In genomic region chr13:92915948-92916710, GRCm38 (mm10) we compare ENCODE assay signal across 17 mouse cellular contexts.
DNase-seq lines count a peak whose midpoint lies in the region; ATAC-seq and TF ChIP-seq lines count a peak whose summit lies in the region.
"Had no signal": no experiment of that assay in that cellular context is flagged by ENCODE, and none has a peak within 500 bp of the region (broad histone marks: within the 10 kb centered on the region; RNA-seq: fewer than 3 reads in every experiment).

No protein-coding gene starts in this region.

- 84% methylated on average over 5 of the region's 5 CpGs for WGBS in forebrain, postnatal 0 days
- 93% methylated on average over 5 of the region's 5 CpGs for WGBS in forebrain, embryonic 14.5 days
- WGBS in heart, embryonic 15.5 days: 90% methylated on average over 5 of the region's 5 CpGs
- WGBS in midbrain, postnatal 0 days: 92% methylated on average over 5 of the region's 5 CpGs
- WGBS in midbrain, embryonic 15.5 days: 90% methylated on average over 5 of the region's 5 CpGs

- no peak overlapping the region for H3K9ac ChIP-seq in forebrain, postnatal 0 days
- no peak overlapping the region for H3K9ac ChIP-seq in forebrain, embryonic 14.5 days (ENCODE audit: low read length)
- H3K9ac ChIP-seq in heart, embryonic 15.5 days: no peak overlapping the region
- H3K9ac ChIP-seq in midbrain, postnatal 0 days (replicated peaks; ENCODE audit: low read length, poor library complexity, severe bottlenecking): no peak overlapping the region
- H3K9ac ChIP-seq in midbrain, embryonic 15.5 days: no peak overlapping the region
- H3K9ac ChIP-seq: forebrain, embryonic 12.5 days had no signal

- H3K4me1 ChIP-seq in forebrain, postnatal 0 days (ENCODE audit: insufficient read depth): no peaks in the 10 kb centered on the region
- no peaks in the 10 kb centered on the region for H3K4me1 ChIP-seq in forebrain, embryonic 14.5 days (ENCODE audit: control insufficient read depth, insufficient read depth, low read length)
- H3K4me1 ChIP-seq in heart, embryonic 15.5 days (replicated peaks): no peaks in the 10 kb centered on the region; the same call in 1 of the 2 replicates
- H3K4me1 ChIP-seq in midbrain, postnatal 0 days (ENCODE audit: insufficient read depth, low read length): no peaks in the 10 kb centered on the region
- H3K4me1 ChIP-seq in midbrain, embryonic 15.5 days: no peaks in the 10 kb centered on the region
- H3K4me1 ChIP-seq: forebrain, embryonic 12.5 days; midbrain, embryonic 10.5 days had no signal

- ATAC-seq in forebrain, postnatal 0 days: peak; percentile 48; the same call in 1 of the 2 replicates
- no peak for ATAC-seq in forebrain, embryonic 14.5 days
- ATAC-seq in heart, embryonic 15.5 days (replicated peaks; ENCODE audit: insufficient number of reproducible peaks, insufficient read depth, low FRiP score, low read depth): no peak
- ATAC-seq in midbrain, postnatal 0 days (ENCODE audit: low FRiP score): no peak
- ATAC-seq in midbrain, embryonic 15.5 days (replicated peaks): no peak

- H3K27me3 ChIP-seq in forebrain, postnatal 0 days (ENCODE audit: insufficient read depth, low read length): no peaks in the 10 kb centered on the region
- H3K27me3 ChIP-seq in forebrain, embryonic 14.5 days (replicated peaks; ENCODE audit: control insufficient read depth, insufficient read depth, low read length): no peaks in the 10 kb centered on the region
- H3K27me3 ChIP-seq in heart, embryonic 15.5 days: no peaks in the 10 kb centered on the region
- H3K27me3 ChIP-seq in midbrain, postnatal 0 days (ENCODE audit: insufficient read depth, low read length): no peaks in the 10 kb centered on the region
- no peaks in the 10 kb centered on the region for H3K27me3 ChIP-seq in midbrain, embryonic 15.5 days (replicated peaks)
- H3K27me3 ChIP-seq: forebrain, embryonic 12.5 days had no signal

- no peak overlapping the region for H3K4me2 ChIP-seq in forebrain, postnatal 0 days (ENCODE audit: low read depth)
- H3K4me2 ChIP-seq in forebrain, embryonic 14.5 days (ENCODE audit: low read length): no peak overlapping the region
- H3K4me2 ChIP-seq in heart, embryonic 15.5 days: no peak overlapping the region
- no peak overlapping the region for H3K4me2 ChIP-seq in midbrain, postnatal 0 days (ENCODE audit: low read depth, low read length, poor library complexity, severe bottlenecking)
- no peak overlapping the region for H3K4me2 ChIP-seq in midbrain, embryonic 15.5 days
- H3K4me2 ChIP-seq: forebrain, embryonic 12.5 days; liver, embryonic 11.5 days had no signal

- no peak for DNase-seq in forebrain, postnatal 0 days
- no peak for DNase-seq in forebrain, embryonic 14.5 days (ENCODE audit: low spot score)
- no peak for DNase-seq in heart, adult 18-20 months
- DNase-seq in midbrain, postnatal 0 days (ENCODE audit: low spot score): peak; percentile 9
- no peak for DNase-seq in kidney, adult 9 months
- DNase-seq: adrenal gland, adult 8-10 months; B cell, adult 2 months; kidney, adult 2 months; kidney, postnatal 25 days; lung, adult 2 months; lung, postnatal 36 days; thymus, adult 18-20 months had no signal

- no peak for TF ChIP-seq CTCF in forebrain, postnatal 0 days (IDR thresholded peaks at IDR 0.05; ENCODE audit: low read depth)
- TF ChIP-seq CTCF in midbrain, postnatal 0 days (IDR thresholded peaks at IDR 0.05): no peak

- no peaks in the 10 kb centered on the region for H3K36me3 ChIP-seq in forebrain, postnatal 0 days (ENCODE audit: insufficient read depth)
- H3K36me3 ChIP-seq in forebrain, embryonic 14.5 days (ENCODE audit: control insufficient read depth, insufficient read depth, low read length): no peaks in the 10 kb centered on the region
- H3K36me3 ChIP-seq in heart, embryonic 15.5 days: no peaks in the 10 kb centered on the region
- H3K36me3 ChIP-seq in midbrain, postnatal 0 days (ENCODE audit: insufficient read depth, low read length): no peaks in the 10 kb centered on the region
- no peaks in the 10 kb centered on the region for H3K36me3 ChIP-seq in midbrain, embryonic 15.5 days (replicated peaks)
- H3K36me3 ChIP-seq: forebrain, embryonic 12.5 days; midbrain, embryonic 10.5 days had no signal

- H3K9me3 ChIP-seq in forebrain, postnatal 0 days (ENCODE audit: low read length): no peaks in the 10 kb centered on the region
- no peaks in the 10 kb centered on the region for H3K9me3 ChIP-seq in forebrain, embryonic 14.5 days (replicated peaks; ENCODE audit: control insufficient read depth, low read length)
- no peaks in the 10 kb centered on the region for H3K9me3 ChIP-seq in heart, embryonic 15.5 days (replicated peaks)
- H3K9me3 ChIP-seq in midbrain, postnatal 0 days (ENCODE audit: low read length): no peaks in the 10 kb centered on the region
- H3K9me3 ChIP-seq in midbrain, embryonic 15.5 days: no peaks in the 10 kb centered on the region
- H3K9me3 ChIP-seq: forebrain, embryonic 12.5 days; midbrain, embryonic 10.5 days had no signal

- no peak overlapping the region for H3K4me3 ChIP-seq in forebrain, postnatal 0 days (ENCODE audit: low read depth, low read length)
- H3K4me3 ChIP-seq in forebrain, embryonic 14.5 days (ENCODE audit: low read depth, low read length): no peak overlapping the region
- no peak overlapping the region for H3K4me3 ChIP-seq in heart, embryonic 15.5 days
- H3K4me3 ChIP-seq in midbrain, postnatal 0 days (ENCODE audit: low read depth, low read length): no peak overlapping the region
- H3K4me3 ChIP-seq in midbrain, embryonic 15.5 days: no peak overlapping the region
- H3K4me3 ChIP-seq: forebrain, embryonic 12.5 days; midbrain, embryonic 10.5 days had no signal

- H3K27ac ChIP-seq in forebrain, postnatal 0 days (ENCODE audit: low read depth, low read length): no peak overlapping the region
- no peak overlapping the region for H3K27ac ChIP-seq in forebrain, embryonic 14.5 days (ENCODE audit: low read depth, low read length)
- H3K27ac ChIP-seq in heart, embryonic 15.5 days: peak overlapping the region; percentile 3; the same call in 1 of the 2 replicates
- H3K27ac ChIP-seq in midbrain, postnatal 0 days (ENCODE audit: low read depth, low read length): no peak overlapping the region
- H3K27ac ChIP-seq in midbrain, embryonic 15.5 days: no peak overlapping the region
- H3K27ac ChIP-seq: forebrain, embryonic 12.5 days; midbrain, embryonic 10.5 days had no signal
